Mouse (Mus musculus) spleen, adult 2 months (tissue): Measurements from ENCODE around the gene Mthfd1.

ENCODE experiments used
- CTCF ChIP-seq: fragments of 200-500 bp; IDR thresholded peaks from 2 replicates; pipeline ENCODE4 v1.5.1; 2011; ENCODE audit warnings: mild to moderate bottlenecking, inconsistent platforms; ENCODE audit not compliant: insufficient read depth, insufficient read length, insufficient replicate concordance; ENCODE audit errors: extremely low read depth
- POLR2A ChIP-seq: fragments of 200-500 bp; IDR thresholded peaks from 2 replicates; pipeline ENCODE4 v1.6.1; 2011; ENCODE audit warnings: low read depth, low read length, inconsistent platforms

DNA sequence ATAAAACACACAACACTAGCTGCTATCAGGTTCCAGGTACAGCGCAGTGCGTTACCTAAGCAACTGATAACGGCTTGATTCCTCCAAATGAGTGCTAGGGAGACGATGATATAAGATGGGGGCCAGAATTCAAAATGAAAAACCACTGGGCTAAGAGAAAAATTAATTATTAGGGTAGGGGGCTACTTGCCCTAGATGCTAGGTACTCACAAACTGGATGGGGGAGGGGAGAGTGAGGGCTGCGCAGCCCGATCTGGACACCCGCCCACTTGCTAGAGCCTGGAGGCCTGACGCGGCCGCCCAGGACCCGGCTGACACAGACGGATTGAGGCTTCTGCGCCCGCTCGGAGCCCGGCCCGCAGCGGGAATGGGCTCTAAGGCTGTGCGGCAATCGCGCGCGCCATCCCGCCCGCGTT, 113.7 kb downstream of the Mthfd1 start:
- TF ChIP-seq POLR2A (no peak), CTCF (no peak)
